Mouse (Mus musculus) spleen, adult 12 weeks (tissue): ENCODE data around the gene Dock8.

Source experiments
- DNase-seq: peaks from one replicate; pipeline ENCODE4 v3.0.0; 2022; ENCODE audit warnings: low spot score

Dock8 gene

GRCm38 (mm10) chr19:25132322-25132721, 133.0 kb downstream of the Dock8 start:
- DNase-seq = no peak

DNA sequence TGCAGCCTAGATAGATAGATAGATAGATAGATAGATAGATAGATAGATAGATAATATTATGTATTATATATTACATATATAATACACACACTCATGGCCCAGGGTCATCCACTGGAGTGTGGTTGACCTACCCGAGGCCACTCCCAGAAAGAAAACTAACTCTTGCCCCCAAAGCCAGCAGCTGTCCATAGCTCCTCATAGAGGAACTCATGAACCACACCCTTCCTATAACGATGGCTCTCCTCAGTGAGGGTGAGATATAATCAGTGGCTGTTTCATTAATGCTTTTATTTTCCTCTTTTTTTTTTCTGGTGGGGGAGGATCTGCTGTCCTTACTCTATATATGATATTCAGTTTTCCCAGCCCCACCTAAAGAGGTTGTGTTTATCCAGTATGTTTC, 134.6 kb downstream of the Dock8 start:
- DNase-seq = no peak

- no peak for DNase-seq
Measured at GRCm38 (mm10) chr19:25136171-25136570, 136.8 kb downstream of the Dock8 start.

GRCm38 (mm10) chr19:25137907-25138820, 138.8 kb downstream of the Dock8 start:
- no peak for DNase-seq

- no peak for DNase-seq
Measured at GRCm38 (mm10) chr19:25144110-25145028, 145.0 kb downstream of the Dock8 start.

- DNase-seq = no peak
Measured at GRCm38 (mm10) chr19:25145116-25145515, 145.8 kb downstream of the Dock8 start.

GRCm38 (mm10) chr19:25146122-25146521, 146.8 kb downstream of the Dock8 start:
- no peak for DNase-seq

- no peak for DNase-seq
Measured at GRCm38 (mm10) chr19:25149788-25150187, 150.5 kb downstream of the Dock8 start.

GRCm38 (mm10) chr19:25154506-25155178, 155.3 kb downstream of the Dock8 start:
- no peak for DNase-seq

DNA sequence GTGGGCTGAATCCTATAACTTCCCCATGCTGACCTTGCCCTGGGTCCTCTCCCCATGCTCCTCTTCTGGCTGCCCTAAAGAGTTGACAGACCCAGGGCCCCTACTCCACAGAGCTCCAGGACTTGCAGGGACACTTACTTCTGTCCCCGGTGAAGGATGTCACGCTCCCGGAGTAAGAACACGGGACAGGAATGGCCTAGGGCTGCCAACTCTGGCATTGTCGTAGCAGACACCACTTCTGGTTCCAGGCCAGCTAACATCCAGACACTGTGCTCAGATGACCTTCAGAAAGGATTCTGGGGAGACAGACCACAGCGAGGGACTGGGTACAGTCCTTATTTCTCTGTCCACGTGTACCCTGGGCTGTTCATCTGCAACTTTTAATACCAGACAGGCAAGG, 155.9 kb downstream of the Dock8 start:
- DNase-seq = no peak

DNA sequence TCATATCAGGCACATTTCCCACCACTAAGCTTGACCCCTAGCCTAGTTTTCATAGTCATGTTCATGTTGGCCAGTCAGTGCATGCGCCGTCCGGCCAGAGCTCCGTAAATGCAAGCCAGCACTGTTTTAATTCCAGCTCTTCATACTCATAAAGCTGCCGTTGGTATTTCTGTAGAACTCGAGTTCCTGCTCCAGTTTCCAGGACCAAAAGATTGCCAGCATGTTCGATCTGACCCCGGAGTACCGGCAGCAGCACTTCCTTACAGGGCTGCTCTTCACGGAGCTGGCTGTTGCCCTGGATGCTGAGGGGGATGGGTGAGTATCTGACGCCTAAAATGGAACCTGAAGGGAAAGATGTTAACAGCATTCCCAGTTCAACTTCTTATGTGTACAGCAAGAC, 156.4 kb downstream of the Dock8 start:
- no peak for DNase-seq

GRCm38 (mm10) chr19:25162270-25162669, 162.9 kb downstream of the Dock8 start:
- DNase-seq = no peak

- no peak for DNase-seq
Measured at GRCm38 (mm10) chr19:25163426-25163825, 164.1 kb downstream of the Dock8 start.

DNA sequence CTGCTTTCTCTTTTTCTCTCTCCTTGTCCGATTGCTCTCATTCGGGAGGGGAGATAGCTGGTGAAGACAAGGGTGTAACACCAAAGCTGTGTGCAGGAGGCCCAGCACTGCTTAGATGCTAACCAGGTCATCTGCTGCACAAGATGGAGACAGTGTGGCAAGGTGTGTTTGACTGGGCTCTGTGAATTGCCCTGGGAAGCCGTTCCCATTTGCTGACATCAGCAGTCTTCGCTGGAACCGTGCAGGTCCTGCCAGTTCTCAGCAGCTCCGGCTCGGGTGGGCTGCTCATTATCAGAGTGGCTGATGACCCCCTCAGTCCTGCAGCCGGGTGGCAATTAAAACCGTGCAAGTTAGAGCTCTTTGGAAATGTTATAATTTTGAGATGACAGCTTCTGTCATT, 167.1 kb downstream of the Dock8 start:
- DNase-seq = no peak

DNA sequence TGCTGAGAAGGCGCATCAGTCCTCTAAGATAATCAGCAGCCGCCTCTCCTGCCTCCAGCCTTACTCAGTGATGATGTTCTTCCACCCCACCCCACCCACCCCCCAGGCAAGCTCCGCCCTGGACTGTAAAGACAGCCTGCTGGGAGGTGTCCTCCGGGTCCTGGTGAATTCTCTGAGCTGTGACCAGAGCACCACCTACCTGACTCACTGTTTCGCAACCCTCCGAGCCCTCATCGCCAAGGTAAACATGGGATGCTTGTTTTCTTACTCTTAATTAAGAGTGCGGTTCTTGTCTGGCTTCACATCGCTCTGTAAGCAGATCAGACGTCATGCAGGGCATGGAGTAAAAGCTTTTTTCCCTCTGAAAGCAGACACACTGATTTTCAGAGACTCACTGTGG, 172.1 kb downstream of the Dock8 start:
- DNase-seq = no peak

GRCm38 (mm10) chr19:25176746-25177145, 177.4 kb downstream of the Dock8 start:
- no peak for DNase-seq

DNA sequence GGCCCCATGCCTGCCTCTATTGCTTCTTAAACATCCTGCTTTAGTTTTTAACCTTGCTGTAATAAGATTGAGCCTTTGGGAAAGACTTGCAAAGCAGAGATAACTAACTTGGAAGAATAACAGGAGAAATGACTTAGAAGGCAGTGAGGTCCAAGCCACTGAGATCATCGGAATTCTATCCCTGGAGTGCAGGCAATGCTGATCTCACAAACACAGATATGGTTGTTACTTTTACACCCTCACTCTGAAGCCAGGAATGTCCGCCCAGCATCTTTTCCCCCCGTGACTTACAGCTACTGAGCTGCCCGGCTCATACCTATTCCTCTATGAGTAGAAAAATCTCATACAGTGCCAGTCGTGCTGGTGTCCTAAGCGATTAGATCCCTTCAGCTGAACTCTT, 180.7 kb downstream of the Dock8 start:
- DNase-seq = no peak

- DNase-seq = no peak
Measured at GRCm38 (mm10) chr19:25180547-25180946, 181.2 kb downstream of the Dock8 start.

GRCm38 (mm10) chr19:25184076-25184475, 184.7 kb downstream of the Dock8 start:
- no peak for DNase-seq

GRCm38 (mm10) chr19:25186316-25186715, 187.0 kb downstream of the Dock8 start:
- DNase-seq = no peak

GRCm38 (mm10) chr19:25187681-25188080, 188.3 kb downstream of the Dock8 start:
- no peak for DNase-seq

- no peak for DNase-seq
Measured at GRCm38 (mm10) chr19:25193751-25194150, 194.4 kb downstream of the Dock8 start.
